Mouse (Mus musculus): ENCODE measurements around the gene Pdzd7. TPM values are rescaled to one million over a fixed set of nuclear protein-coding genes. Genes with fewer than 3 reads are reported as not detected.

The Pdzd7 gene
- polyA plus RNA-seq, 2 experiments, result 0.03 TPM; not detected in 1

- TF ChIP-seq CTCF (IDR thresholded peaks at IDR 0.05; ENCODE audit: low read depth), result no peak
- TF ChIP-seq EP300 (IDR thresholded peaks at IDR 0.05; ENCODE audit: low read depth), result no peak
- Histone ChIP-seq H3K9me3 (ENCODE audit: control insufficient read depth, low read length) (no peaks in the 10 kb centered on the region), H3K27ac (no peak overlapping the region), H3K27me3 (ENCODE audit: control insufficient read depth, insufficient read depth, low read length) (peaks cover 12% of the 10 kb centered on the region), H3K36me3 (replicated peaks; ENCODE audit: control insufficient read depth, insufficient read depth, low read depth) (peaks cover 17% of the 10 kb centered on the region), H3K4me1 (replicated peaks; ENCODE audit: control insufficient read depth in 2 of 2, insufficient read depth in 2 of 2, low read length in 1 of 2) (peaks cover 0 to 6% of the 10 kb centered on the region in 2 experiments; a peak in 1 of 4 replicates), H3K9ac (replicated peaks) (no peak overlapping the region), H3K4me2 (ENCODE audit: low read depth) (no peak overlapping the region), H3K4me3 (ENCODE audit: insufficient read depth in 1 of 2, low read depth in 2 of 2, low read length in 2 of 2) (no peak overlapping the region)
- DNase-seq (ENCODE audit: low read depth in 3 of 3, low spot score in 3 of 3), result no peak
- no peak for ATAC-seq (ENCODE audit: insufficient read depth)
- WGBS (ENCODE audit: insufficient replicate concordance), result 81% methylated on average over 4 of the region's 4 CpGs
Observed at GRCm38 (mm10) chr19:44984420-44984819, 61.1 kb downstream of the Pdzd7 start.

- Histone ChIP-seq H3K9me3 (ENCODE audit: control insufficient read depth, low read length) (no peaks in the 10 kb centered on the region), H3K9ac (replicated peaks) (no peak overlapping the region), H3K4me3 (ENCODE audit: insufficient read depth in 1 of 2, low read depth in 2 of 2, low read length in 2 of 2) (no peak overlapping the region), H3K4me2 (ENCODE audit: low read depth) (no peak overlapping the region), H3K4me1 (replicated peaks; ENCODE audit: control insufficient read depth in 2 of 2, insufficient read depth in 2 of 2, low read length in 1 of 2) (peaks cover 0 to 4% of the 10 kb centered on the region in 2 experiments; a peak in 1 of 4 replicates), H3K27me3 (ENCODE audit: control insufficient read depth, insufficient read depth, low read length) (peaks cover 1% of the 10 kb centered on the region; the same call in 1 of the 2 replicates), H3K27ac (no peak overlapping the region), H3K36me3 (replicated peaks; ENCODE audit: control insufficient read depth, insufficient read depth, low read depth) (peaks cover 22% of the 10 kb centered on the region)
- WGBS (ENCODE audit: insufficient replicate concordance), result 66% methylated on average over 6 of the region's 6 CpGs
- TF ChIP-seq EP300 (IDR thresholded peaks at IDR 0.05; ENCODE audit: low read depth) (no peak), CTCF (IDR thresholded peaks at IDR 0.05; ENCODE audit: low read depth) (no peak)
- ATAC-seq (ENCODE audit: insufficient read depth) (no peak), DNase-seq (ENCODE audit: low read depth in 3 of 3, low spot score in 3 of 3) (no peak)
Observed at GRCm38 (mm10) chr19:44983366-44983765, 62.2 kb downstream of the Pdzd7 start.

- WGBS (ENCODE audit: insufficient replicate concordance), result 76% methylated on average over 7 of the region's 7 CpGs
- no peaks in the 10 kb centered on the region for H3K27me3 ChIP-seq (ENCODE audit: control insufficient read depth, insufficient read depth, low read length)
- H3K36me3 ChIP-seq (replicated peaks; ENCODE audit: control insufficient read depth, insufficient read depth, low read depth), result peaks cover 28% of the 10 kb centered on the region
- H3K4me3 ChIP-seq (ENCODE audit: insufficient read depth in 1 of 2, low read depth in 2 of 2, low read length in 2 of 2), result no peak overlapping the region
- H3K9ac ChIP-seq (replicated peaks), result no peak overlapping the region
- H3K4me1 ChIP-seq (replicated peaks; ENCODE audit: control insufficient read depth in 2 of 2, insufficient read depth in 2 of 2, low read length in 1 of 2), result peaks cover 0 to 3% of the 10 kb centered on the region in 2 experiments; a peak in 1 of 4 replicates
- no peak for ATAC-seq (ENCODE audit: insufficient read depth)
- H3K9me3 ChIP-seq (ENCODE audit: control insufficient read depth, low read length), result no peaks in the 10 kb centered on the region
- no peak overlapping the region for H3K27ac ChIP-seq
- TF ChIP-seq CTCF (IDR thresholded peaks at IDR 0.05; ENCODE audit: low read depth) (no peak), EP300 (IDR thresholded peaks at IDR 0.05; ENCODE audit: low read depth) (no peak)
- no peak overlapping the region for H3K4me2 ChIP-seq (ENCODE audit: low read depth)
- DNase-seq (ENCODE audit: low read depth in 3 of 3, low spot score in 3 of 3), result no peak
Observed at GRCm38 (mm10) chr19:44982477-44983115, 62.9 kb downstream of the Pdzd7 start.

DNA sequence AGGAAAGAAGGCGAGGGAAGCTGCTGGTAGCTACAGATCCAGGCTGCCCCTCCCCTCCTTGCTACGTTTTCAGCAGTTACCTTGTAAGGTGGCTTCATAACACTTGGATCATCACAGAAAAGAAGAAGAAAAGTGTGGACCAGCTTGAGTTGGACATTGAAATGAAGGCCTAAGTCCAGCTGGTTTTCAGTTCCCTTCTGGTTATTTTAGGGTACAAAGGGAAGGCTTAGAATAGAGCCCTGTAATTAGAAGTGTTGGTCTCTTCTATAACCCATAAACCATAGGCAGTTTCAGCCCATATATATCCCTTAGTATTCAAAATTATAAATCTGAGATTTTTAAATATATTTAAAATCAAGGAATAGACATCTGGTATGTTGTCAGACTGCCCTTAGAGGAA is 64.7 kb downstream of the Pdzd7 start:
- H3K4me3 ChIP-seq (ENCODE audit: insufficient read depth in 1 of 2, low read depth in 2 of 2, low read length in 2 of 2), result no peak overlapping the region
- no peak for TF ChIP-seq EP300 (IDR thresholded peaks at IDR 0.05; ENCODE audit: low read depth)
- no peak for TF ChIP-seq CTCF (IDR thresholded peaks at IDR 0.05; ENCODE audit: low read depth)
- H3K4me2 ChIP-seq (ENCODE audit: low read depth), result no peak overlapping the region
- ATAC-seq (ENCODE audit: insufficient read depth) (no peak), DNase-seq (ENCODE audit: low read depth in 3 of 3, low spot score in 3 of 3) (no peak)
- H3K9me3 ChIP-seq (ENCODE audit: control insufficient read depth, low read length), result no peaks in the 10 kb centered on the region
- H3K27me3 ChIP-seq (ENCODE audit: control insufficient read depth, insufficient read depth, low read length), result no peaks in the 10 kb centered on the region
- peaks cover 44% of the 10 kb centered on the region for H3K36me3 ChIP-seq (replicated peaks; ENCODE audit: control insufficient read depth, insufficient read depth, low read depth)
- H3K4me1 ChIP-seq (replicated peaks; ENCODE audit: control insufficient read depth in 2 of 2, insufficient read depth in 2 of 2, low read length in 1 of 2), result peaks cover 0 to 2% of the 10 kb centered on the region in 2 experiments; a peak in 1 of 4 replicates
- no peak overlapping the region for H3K9ac ChIP-seq (replicated peaks)
- no peak overlapping the region for H3K27ac ChIP-seq
- WGBS (ENCODE audit: insufficient replicate concordance), result 81% methylated on average over 2 of the region's 2 CpGs

GRCm38 (mm10) chr19:44977148-44977547 is 68.4 kb downstream of the Pdzd7 start:
- Histone ChIP-seq H3K9ac (replicated peaks) (no peak overlapping the region), H3K36me3 (replicated peaks; ENCODE audit: control insufficient read depth, insufficient read depth, low read depth) (peaks cover 72% of the 10 kb centered on the region), H3K4me2 (ENCODE audit: low read depth) (no peak overlapping the region), H3K27ac (no peak overlapping the region), H3K9me3 (ENCODE audit: control insufficient read depth, low read length) (no peaks in the 10 kb centered on the region), H3K4me1 (replicated peaks; ENCODE audit: control insufficient read depth in 2 of 2, insufficient read depth in 2 of 2, low read length in 1 of 2) (no peaks in the 10 kb centered on the region), H3K27me3 (ENCODE audit: control insufficient read depth, insufficient read depth, low read length) (no peaks in the 10 kb centered on the region), H3K4me3 (ENCODE audit: insufficient read depth in 1 of 2, low read depth in 2 of 2, low read length in 2 of 2) (no peak overlapping the region)
- DNase-seq (ENCODE audit: low read depth in 3 of 3, low spot score in 3 of 3) (no peak), ATAC-seq (ENCODE audit: insufficient read depth) (no peak)
- 85% methylated on average over 6 of the region's 6 CpGs for WGBS (ENCODE audit: insufficient replicate concordance)
- TF ChIP-seq EP300 (IDR thresholded peaks at IDR 0.05; ENCODE audit: low read depth) (no peak), CTCF (IDR thresholded peaks at IDR 0.05; ENCODE audit: low read depth) (no peak)

Other genes starting within 250 kb of the Pdzd7 start
- 5.6 and 8.6 TPM in 2 replicates for gene Slf2, start 114.6 kb downstream of the Pdzd7 start, polyA plus RNA-seq (2012; rRNA removed)
- 11.1 and 12.5 TPM in 2 replicates for gene Slf2, start 114.6 kb downstream of the Pdzd7 start, polyA plus RNA-seq (2014; fragmentation: Nextera tagmentation; extraction: Ambion mirVana)
- gene Sema4g, start 56.6 kb downstream of the Pdzd7 start, polyA plus RNA-seq (2012; rRNA removed), result 24.9 and 32.5 TPM in 2 replicates
- gene Sema4g, start 56.6 kb downstream of the Pdzd7 start, polyA plus RNA-seq (2014; fragmentation: Nextera tagmentation; extraction: Ambion mirVana), result 2.6 and 3.3 TPM in 2 replicates
- gene Twnk, start 40.1 kb downstream of the Pdzd7 start, polyA plus RNA-seq (2012; rRNA removed), result 6.0 and 8.0 TPM in 2 replicates
- gene Twnk, start 40.1 kb downstream of the Pdzd7 start, polyA plus RNA-seq (2014; fragmentation: Nextera tagmentation; extraction: Ambion mirVana), result 4.3 TPM in 2 replicates
- gene Mrpl43, start 39.3 kb downstream of the Pdzd7 start, polyA plus RNA-seq (2012; rRNA removed), result 28.9 and 30.5 TPM in 2 replicates
- 19.6 and 20.5 TPM in 2 replicates for gene Mrpl43, start 39.3 kb downstream of the Pdzd7 start, polyA plus RNA-seq (2014; fragmentation: Nextera tagmentation; extraction: Ambion mirVana)
- gene Lzts2, start 31.3 kb downstream of the Pdzd7 start, polyA plus RNA-seq (2012; rRNA removed), result 4.8 and 6.2 TPM in 2 replicates
- 3.7 and 6.0 TPM in 2 replicates for gene Lzts2, start 31.3 kb downstream of the Pdzd7 start, polyA plus RNA-seq (2014; fragmentation: Nextera tagmentation; extraction: Ambion mirVana)
- 2.4 TPM in 2 replicates for gene Sfxn3, start 1.8 kb upstream of the Pdzd7 start, polyA plus RNA-seq (2012; rRNA removed)
- 1.8 and 2.5 TPM in 2 replicates for gene Sfxn3, start 1.8 kb upstream of the Pdzd7 start, polyA plus RNA-seq (2014; fragmentation: Nextera tagmentation; extraction: Ambion mirVana)
- 0.15 and 0.22 TPM in 2 replicates for gene Kazald1, start 29.5 kb upstream of the Pdzd7 start, polyA plus RNA-seq (2012; rRNA removed)
- 0.13 and 0.29 TPM in 2 replicates for gene Kazald1, start 29.5 kb upstream of the Pdzd7 start, polyA plus RNA-seq (2014; fragmentation: Nextera tagmentation; extraction: Ambion mirVana)
- 0.01 TPM in 1 of 2 replicates, not detected in the other for gene Tlx1, start 105.0 kb upstream of the Pdzd7 start, polyA plus RNA-seq (2012; rRNA removed)
- gene Tlx1, start 105.0 kb upstream of the Pdzd7 start, polyA plus RNA-seq (2014; fragmentation: Nextera tagmentation; extraction: Ambion mirVana), result not detected in 2 replicates
- not detected in 2 replicates for gene Lbx1, start 190.1 kb upstream of the Pdzd7 start, polyA plus RNA-seq (2012; rRNA removed)
- not detected in 2 replicates for gene Lbx1, start 190.1 kb upstream of the Pdzd7 start, polyA plus RNA-seq (2014; fragmentation: Nextera tagmentation; extraction: Ambion mirVana)